Mouse (Mus musculus): ENCODE results near the gene Hist1h2bh. TPM values are rescaled to one million over a fixed set of nuclear protein-coding genes. Genes with fewer than 3 reads are reported as not detected.
"Not testable (repeated sequence)": the region's sequence is repeated elsewhere in the genome, so short reads cannot be mapped to it uniquely, and the experiment has no call there.

Gene Hist1h2bh
- polyA plus RNA-seq (2012; fragmentation: generic; extraction: Trizol), result 1.1 TPM

GRCm38 (mm10) chr13:23542999-23543607 is at the start of gene Hist1h2bh:
Gene Hist1h2bh, minus strand, starts transcription at chr13:23543392.
- peak within 1 kb of the TSS; percentile 91 for H3K4me2 ChIP-seq (ENCODE audit: low read depth)
- not testable (repeated sequence) for H3ac ChIP-seq (ENCODE audit: control insufficient read depth, insufficient read length); H3K27me3 ChIP-seq (ENCODE audit: control insufficient read depth, insufficient read depth, insufficient read length); H3K79me2 ChIP-seq (ENCODE audit: control insufficient read depth, insufficient read depth); H3K36me3 ChIP-seq (ENCODE audit: control insufficient read depth, insufficient read depth)
- TF ChIP-seq POLR2A (IDR thresholded peaks at IDR 0.05; ENCODE audit: insufficient read length, low read depth) (peak; percentile 65), POLR2AphosphoS2 (IDR thresholded peaks at IDR 0.05; ENCODE audit: insufficient read length, low read depth) (peak; percentile 91), E2F4 (IDR thresholded peaks at IDR 0.05; ENCODE audit: insufficient read depth) (peak; percentile 68), CEBPB (IDR thresholded peaks at IDR 0.05; ENCODE audit: insufficient read depth, poor library complexity, severe bottlenecking) (peak; percentile 95)
- H3K4me3 ChIP-seq, result peak within 1 kb of the TSS; percentile 37

DNA sequence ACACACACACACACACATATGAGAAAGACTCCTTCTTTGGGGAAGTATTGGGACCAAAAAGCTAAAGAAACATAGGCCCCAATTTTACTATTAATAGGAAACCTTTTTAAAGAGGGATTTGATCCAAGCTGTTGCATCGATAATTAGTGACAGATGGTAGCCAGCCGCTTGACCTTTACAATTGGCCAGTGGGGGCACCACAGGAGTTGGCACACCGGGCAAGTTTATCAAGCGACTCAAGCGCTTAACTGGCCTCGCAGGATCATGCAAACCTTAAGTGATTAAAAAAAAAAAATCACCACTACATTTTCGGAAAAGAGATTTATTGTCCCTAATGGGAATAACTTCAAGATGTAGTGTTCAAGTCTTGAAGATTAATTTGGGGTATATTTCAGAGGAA is 49.4 kb upstream of the Hist1h2bh start:
- Histone ChIP-seq H3K36me3 (ENCODE audit: control insufficient read depth, insufficient read depth) (no peaks in the 10 kb centered on the region), H3K4me2 (ENCODE audit: low read depth) (no peak overlapping the region), H3K27me3 (ENCODE audit: control insufficient read depth, insufficient read depth, insufficient read length) (no peaks in the 10 kb centered on the region), H3K4me3 (no peak overlapping the region), H3ac (ENCODE audit: control insufficient read depth, insufficient read length) (no peak overlapping the region), H3K79me2 (ENCODE audit: control insufficient read depth, insufficient read depth) (no peaks in the 10 kb centered on the region)
- TF ChIP-seq USF1 (IDR thresholded peaks at IDR 0.05; ENCODE audit: low read depth) (no peak), TCF3 (IDR thresholded peaks at IDR 0.05; ENCODE audit: insufficient read length, low read depth) (no peak), MYOD1 (IDR thresholded peaks at IDR 0.05; ENCODE audit: control insufficient read depth in 1 of 3, insufficient read length in 2 of 3, low read depth in 2 of 3) (no peak), REST (IDR thresholded peaks at IDR 0.05; ENCODE audit: insufficient read depth, insufficient read length) (no peak), MYOG (IDR thresholded peaks at IDR 0.05; ENCODE audit: control insufficient read depth in 1 of 3, insufficient read depth in 1 of 3, insufficient read length in 2 of 3, low read depth in 2 of 3) (no peak), CEBPB (IDR thresholded peaks at IDR 0.05; ENCODE audit: insufficient read depth, poor library complexity, severe bottlenecking) (no peak), POLR2AphosphoS2 (IDR thresholded peaks at IDR 0.05; ENCODE audit: insufficient read length, low read depth) (no peak), TCF12 (IDR thresholded peaks at IDR 0.05; ENCODE audit: insufficient read depth, poor library complexity, severe bottlenecking) (no peak), SRF (IDR thresholded peaks at IDR 0.05; ENCODE audit: control insufficient read depth, insufficient read length, low read depth) (no peak), E2F4 (IDR thresholded peaks at IDR 0.05; ENCODE audit: insufficient read depth) (no peak)

GRCm38 (mm10) chr13:23591886-23592285 is 48.7 kb upstream of the Hist1h2bh start:
- H3K4me3 ChIP-seq, result not testable (repeated sequence)

GRCm38 (mm10) chr13:23591206-23591605 is 48.0 kb upstream of the Hist1h2bh start:
- Histone ChIP-seq H3K4me2 (ENCODE audit: low read depth) (no peak overlapping the region), H3ac (ENCODE audit: control insufficient read depth, insufficient read length) (no peak overlapping the region), H3K4me3 (no peak overlapping the region), H3K79me2 (ENCODE audit: control insufficient read depth, insufficient read depth) (no peaks in the 10 kb centered on the region), H3K36me3 (ENCODE audit: control insufficient read depth, insufficient read depth) (no peaks in the 10 kb centered on the region), H3K27me3 (ENCODE audit: control insufficient read depth, insufficient read depth, insufficient read length) (no peaks in the 10 kb centered on the region)
- TF ChIP-seq USF1 (IDR thresholded peaks at IDR 0.05; ENCODE audit: low read depth), result no peak

More at GRCm38 (mm10) chr13:23591886-23592285, 48.7 kb upstream of the Hist1h2bh start:
- not testable (repeated sequence) for H3K79me2 ChIP-seq (ENCODE audit: control insufficient read depth, insufficient read depth); H3ac ChIP-seq (ENCODE audit: control insufficient read depth, insufficient read length); H3K27me3 ChIP-seq (ENCODE audit: control insufficient read depth, insufficient read depth, insufficient read length); H3K4me2 ChIP-seq (ENCODE audit: low read depth); H3K36me3 ChIP-seq (ENCODE audit: control insufficient read depth, insufficient read depth)

GRCm38 (mm10) chr13:23586940-23587225 is 43.7 kb upstream of the Hist1h2bh start:
- no peaks in the 10 kb centered on the region for H3K27me3 ChIP-seq (ENCODE audit: control insufficient read depth, insufficient read depth, insufficient read length)
- H3K4me3 ChIP-seq, result peak overlapping the region; percentile 33
- H3K79me2 ChIP-seq (ENCODE audit: control insufficient read depth, insufficient read depth), result no peaks in the 10 kb centered on the region
- TF ChIP-seq MYOG (IDR thresholded peaks at IDR 0.05; ENCODE audit: control insufficient read depth in 1 of 3, insufficient read depth in 1 of 3, insufficient read length in 2 of 3, low read depth in 2 of 3) (no peak), E2F4 (IDR thresholded peaks at IDR 0.05; ENCODE audit: insufficient read depth) (no peak), POLR2A (IDR thresholded peaks at IDR 0.05; ENCODE audit: insufficient read length, low read depth) (no peak), REST (IDR thresholded peaks at IDR 0.05; ENCODE audit: insufficient read depth, insufficient read length) (no peak), POLR2AphosphoS2 (IDR thresholded peaks at IDR 0.05; ENCODE audit: insufficient read length, low read depth) (no peak), CEBPB (IDR thresholded peaks at IDR 0.05; ENCODE audit: insufficient read depth, poor library complexity, severe bottlenecking) (no peak)
- peak overlapping the region; percentile 87 for H3K4me2 ChIP-seq (ENCODE audit: low read depth)
- no peaks in the 10 kb centered on the region for H3K36me3 ChIP-seq (ENCODE audit: control insufficient read depth, insufficient read depth)
- H3ac ChIP-seq (ENCODE audit: control insufficient read depth, insufficient read length), result no peak overlapping the region

GRCm38 (mm10) chr13:23586099-23586939 is 43.1 kb upstream of the Hist1h2bh start:
- no peak overlapping the region for H3ac ChIP-seq (ENCODE audit: control insufficient read depth, insufficient read length)
- no peaks in the 10 kb centered on the region for H3K79me2 ChIP-seq (ENCODE audit: control insufficient read depth, insufficient read depth)
- no peaks in the 10 kb centered on the region for H3K36me3 ChIP-seq (ENCODE audit: control insufficient read depth, insufficient read depth)
- TF ChIP-seq MYOD1 (IDR thresholded peaks at IDR 0.05; ENCODE audit: control insufficient read depth in 1 of 3, insufficient read length in 2 of 3, low read depth in 2 of 3), result no peak
- no peak for TF ChIP-seq E2F4 (IDR thresholded peaks at IDR 0.05; ENCODE audit: insufficient read depth)
- TF ChIP-seq TCF3 (IDR thresholded peaks at IDR 0.05; ENCODE audit: insufficient read length, low read depth), result no peak
- no peak for TF ChIP-seq POLR2A (IDR thresholded peaks at IDR 0.05; ENCODE audit: insufficient read length, low read depth)
- no peak for TF ChIP-seq MYOG (IDR thresholded peaks at IDR 0.05; ENCODE audit: control insufficient read depth in 1 of 3, insufficient read depth in 1 of 3, insufficient read length in 2 of 3, low read depth in 2 of 3)
- no peak for TF ChIP-seq SRF (IDR thresholded peaks at IDR 0.05; ENCODE audit: control insufficient read depth, insufficient read length, low read depth)
- no peak for TF ChIP-seq CEBPB (IDR thresholded peaks at IDR 0.05; ENCODE audit: insufficient read depth, poor library complexity, severe bottlenecking)
- TF ChIP-seq MAX (IDR thresholded peaks at IDR 0.05; ENCODE audit: low read depth), result no peak
- TF ChIP-seq POLR2AphosphoS2 (IDR thresholded peaks at IDR 0.05; ENCODE audit: insufficient read length, low read depth), result no peak
- TF ChIP-seq TCF12 (IDR thresholded peaks at IDR 0.05; ENCODE audit: insufficient read depth, poor library complexity, severe bottlenecking), result no peak
- H3K4me3 ChIP-seq, result peak overlapping the region; percentile 33
- peak overlapping the region; percentile 87 for H3K4me2 ChIP-seq (ENCODE audit: low read depth)
- no peaks in the 10 kb centered on the region for H3K27me3 ChIP-seq (ENCODE audit: control insufficient read depth, insufficient read depth, insufficient read length)

Data from myocyte (in vitro differentiated cells).